Mouse (Mus musculus) cerebellum, adult 2 months (tissue): ENCODE results near the gene A730015C16Rik.

Experiments
- CTCF ChIP-seq: fragments of 200-500 bp; IDR thresholded peaks from 2 replicates; pipeline ENCODE4 v1.5.1; 2011; ENCODE audit warnings: low read depth, mild to moderate bottlenecking, control low read depth, low read length, moderate library complexity, borderline replicate concordance; ENCODE audit not compliant: insufficient read depth
- POLR2A ChIP-seq: fragments of 200-500 bp; IDR thresholded peaks from 2 replicates; pipeline ENCODE4 v1.6.1; 2011; ENCODE audit warnings: low read length, control low read depth, borderline replicate concordance; ENCODE audit not compliant: insufficient read depth

- TF ChIP-seq POLR2A = no peak
- TF ChIP-seq CTCF = no peak
Observed at GRCm38 (mm10) chr4:108883815-108884214, 35.4 kb upstream of the A730015C16Rik start.
